Mouse (Mus musculus): ENCODE data around the gene Nxn. TPM values are rescaled to one million over a fixed set of nuclear protein-coding genes. Genes with fewer than 3 reads are reported as not detected.

The Nxn gene
- total RNA-seq, 2 experiments from 2014 or later, result 11.1 to 13.0 TPM

DNA sequence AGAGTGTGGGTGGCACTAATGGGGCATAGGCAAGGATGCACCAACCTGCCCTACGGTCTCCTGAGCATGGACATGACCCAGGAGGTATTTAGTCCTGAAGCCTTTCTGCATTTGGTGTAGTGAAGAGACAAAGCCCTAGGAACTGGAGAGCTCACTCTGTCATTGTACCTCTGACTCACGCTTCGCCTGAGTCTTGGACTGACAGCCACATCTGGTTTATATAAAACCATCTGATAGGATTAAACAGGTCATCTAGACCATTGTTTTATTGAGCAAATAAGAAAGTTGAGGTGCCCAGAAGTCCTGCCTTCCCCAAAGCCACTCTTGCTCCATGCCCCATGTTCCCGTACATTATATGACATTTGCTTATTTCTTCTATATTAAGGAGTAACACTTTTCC, 93.4 kb downstream of the Nxn start:
- no peak for DNase-seq (ENCODE audit: low spot score in 2 of 2)

DNA sequence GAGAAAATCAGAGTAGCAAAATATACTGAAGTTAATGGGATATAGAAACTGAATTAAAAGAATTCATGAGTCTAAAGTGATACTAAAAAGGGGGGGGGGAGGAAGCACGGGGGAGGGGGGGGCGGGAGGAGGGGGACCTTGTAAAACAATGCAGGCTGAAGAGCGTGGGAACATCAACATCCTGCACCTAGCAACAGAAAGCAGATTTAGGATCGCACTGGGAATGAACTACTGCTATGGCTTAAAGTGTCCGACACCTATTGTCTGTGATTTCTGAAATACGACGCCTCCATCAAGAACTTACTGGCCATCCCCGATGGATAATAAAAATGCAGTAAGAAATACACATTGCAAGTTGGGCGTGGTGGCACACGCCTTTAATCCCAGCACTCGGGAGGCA, 95.6 kb downstream of the Nxn start:
- DNase-seq (ENCODE audit: low spot score in 2 of 2), result no peak

DNA sequence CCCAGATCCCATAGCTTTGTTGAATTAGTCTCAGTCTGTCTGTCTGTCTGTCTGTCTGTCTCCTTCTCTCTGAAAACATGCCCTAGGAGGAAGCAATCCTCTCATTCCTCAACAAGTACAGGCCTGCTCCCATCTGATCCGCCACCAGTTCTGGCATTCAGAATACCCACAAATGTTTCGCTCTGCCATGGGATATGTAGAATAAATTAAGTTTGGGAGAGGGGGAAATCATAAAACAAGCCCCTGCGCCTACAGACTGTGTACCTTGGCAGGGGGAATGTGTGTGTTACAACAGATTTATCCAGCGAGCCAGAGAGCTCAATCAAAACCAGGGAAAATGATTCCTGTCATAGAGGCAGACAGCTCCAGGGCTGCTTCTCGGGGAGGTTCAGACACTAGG, 98.1 kb downstream of the Nxn start:
- no peak for DNase-seq (ENCODE audit: low spot score in 2 of 2)

DNA sequence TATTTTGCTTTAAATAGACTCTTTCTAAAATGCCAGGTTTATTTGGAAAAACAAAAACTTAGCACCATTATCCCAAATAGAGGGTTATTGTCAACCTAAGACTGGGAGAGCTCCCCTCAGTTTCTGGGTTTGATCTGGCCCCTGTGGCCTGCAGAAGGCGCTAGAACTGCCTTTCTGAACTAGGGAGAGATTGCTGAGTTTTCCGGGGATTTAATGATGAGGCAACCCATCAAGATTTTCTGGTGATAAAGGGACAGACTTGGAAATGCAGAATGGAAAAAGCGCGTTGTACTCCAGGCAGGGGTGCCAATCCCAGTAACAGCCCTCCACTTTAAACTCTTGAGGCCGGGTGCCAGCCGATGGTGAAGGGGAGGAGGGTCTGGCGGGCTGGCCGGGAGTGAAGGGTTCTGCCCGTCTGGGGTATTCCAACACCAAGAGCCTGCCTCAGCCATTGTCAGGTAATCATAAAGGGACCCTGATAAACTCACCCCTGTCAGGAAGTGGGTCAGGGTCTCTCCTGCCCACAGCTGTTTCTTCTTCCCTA, 100.4 kb downstream of the Nxn start:
- no peak for DNase-seq (ENCODE audit: low spot score in 2 of 2)

DNA sequence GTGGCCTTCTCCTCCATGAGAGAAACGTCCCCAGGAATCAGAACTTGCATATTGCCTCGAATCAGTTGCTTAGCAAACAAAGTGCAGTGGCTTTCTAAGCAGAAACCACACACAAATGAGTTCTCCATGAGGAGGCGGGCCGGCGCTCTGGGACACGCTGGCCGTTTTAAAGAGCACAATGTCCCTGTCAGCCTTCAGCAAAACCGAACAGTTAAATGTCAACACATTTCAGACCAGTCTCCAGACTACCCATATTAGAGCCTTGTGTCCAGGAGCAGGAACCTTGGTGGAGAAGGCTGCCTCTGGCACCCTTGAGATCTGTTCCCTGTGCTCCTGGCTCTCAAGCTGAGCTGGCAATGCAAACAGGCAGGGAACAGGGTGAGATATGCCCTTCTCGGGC, 101.7 kb downstream of the Nxn start:
- no peak for DNase-seq (ENCODE audit: low spot score in 2 of 2)

DNA sequence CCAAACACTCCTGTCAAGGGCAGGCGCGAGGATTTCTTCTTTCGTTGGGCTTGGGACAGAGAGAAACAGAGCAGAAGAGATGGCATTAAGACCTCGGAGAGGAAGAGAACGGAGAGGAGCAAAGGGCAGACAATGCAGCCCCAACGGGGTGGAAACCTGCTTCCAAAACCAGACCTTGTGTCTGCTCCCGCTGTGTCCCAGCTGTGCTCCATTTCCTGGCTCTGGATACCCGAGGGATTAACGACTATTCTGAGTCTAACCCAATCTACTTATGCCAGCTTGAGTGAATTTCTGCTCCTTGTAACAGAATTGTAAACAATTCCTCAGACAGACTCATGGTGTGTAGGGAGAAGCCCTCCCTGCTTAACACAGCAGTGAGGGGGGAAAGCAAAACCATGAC, 104.1 kb downstream of the Nxn start:
- DNase-seq (ENCODE audit: low spot score in 2 of 2), result no peak

DNA sequence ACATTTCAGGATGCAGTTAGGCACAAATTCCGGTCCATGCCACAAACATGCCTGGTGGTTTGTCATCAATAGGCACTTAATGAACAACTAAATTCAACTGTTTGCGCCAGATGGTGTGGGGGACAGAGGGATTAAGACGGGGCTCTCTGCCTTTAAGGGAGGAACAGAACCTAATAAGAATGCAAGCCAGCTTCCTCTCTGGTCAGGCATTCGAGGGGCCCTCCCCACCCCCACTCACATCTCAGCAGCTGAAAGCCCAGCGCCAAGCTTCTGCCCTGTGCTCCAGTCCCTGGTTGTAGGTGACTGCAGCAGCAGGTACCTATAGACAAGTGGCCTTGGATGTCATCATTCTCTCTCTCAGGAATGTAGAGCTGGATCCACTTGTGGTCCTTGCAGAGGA, 104.9 kb downstream of the Nxn start:
- no peak for DNase-seq (ENCODE audit: low spot score in 2 of 2)

DNA sequence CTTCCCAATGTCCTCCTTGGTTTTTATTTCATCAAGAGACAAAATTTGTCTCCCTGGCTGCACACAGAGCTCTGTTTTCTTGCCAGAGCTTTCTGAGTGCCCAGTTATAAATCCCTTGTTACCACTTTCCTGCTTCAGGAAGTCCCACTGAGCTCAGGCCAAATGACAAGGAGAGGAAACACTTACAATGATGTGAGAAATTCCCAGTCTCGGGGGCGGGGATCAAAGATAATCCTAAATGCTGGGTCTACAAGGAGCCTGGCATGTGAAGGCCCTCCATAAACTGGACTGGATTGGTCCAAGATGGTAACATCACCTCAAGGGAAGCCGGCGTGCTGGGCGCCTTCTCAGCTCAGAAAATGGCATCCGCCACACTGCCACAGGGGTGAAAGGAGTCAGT, 106.1 kb downstream of the Nxn start:
- no peak for DNase-seq (ENCODE audit: low spot score in 2 of 2)

DNA sequence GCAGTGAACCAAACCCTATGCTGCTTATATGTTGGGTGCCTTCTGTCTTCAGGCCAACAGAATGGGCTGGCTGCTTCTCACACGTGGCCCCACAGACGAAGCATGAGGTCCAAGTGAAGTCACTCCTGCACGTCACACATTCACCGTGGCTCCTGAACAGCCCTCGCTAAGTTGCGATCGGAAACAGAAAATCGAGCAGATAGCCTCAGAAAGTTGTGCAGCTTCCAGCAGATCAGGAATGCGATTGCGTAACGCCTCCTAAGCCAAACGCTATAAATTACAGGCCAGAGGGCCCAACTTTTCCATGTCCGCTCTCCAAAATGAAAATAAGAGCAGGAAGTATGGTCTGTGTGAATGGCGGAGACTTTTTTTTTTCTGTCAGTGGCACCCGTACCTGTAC, 106.5 kb downstream of the Nxn start:
- DNase-seq (ENCODE audit: low spot score in 2 of 2), result no peak

DNA sequence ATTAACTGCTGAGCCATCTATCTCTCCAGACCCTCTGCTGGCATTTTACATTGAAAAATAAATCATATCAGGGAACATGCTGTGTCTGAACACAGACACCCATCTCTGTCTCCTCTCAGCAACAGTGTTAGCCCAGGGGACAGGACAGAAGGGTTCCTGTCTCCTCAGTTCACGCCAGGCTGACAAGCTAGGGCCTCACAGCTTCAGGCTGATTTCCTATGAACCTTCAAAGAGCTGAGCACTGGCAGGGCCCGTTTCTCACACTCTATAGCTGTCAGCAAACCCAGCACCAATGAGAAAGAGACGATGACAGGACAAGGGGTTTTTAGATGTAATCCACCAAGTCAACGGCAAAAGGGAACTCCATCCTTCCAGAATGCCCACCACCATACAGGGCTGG, 107.0 kb downstream of the Nxn start:
- DNase-seq (ENCODE audit: low spot score in 2 of 2), result no peak

DNA sequence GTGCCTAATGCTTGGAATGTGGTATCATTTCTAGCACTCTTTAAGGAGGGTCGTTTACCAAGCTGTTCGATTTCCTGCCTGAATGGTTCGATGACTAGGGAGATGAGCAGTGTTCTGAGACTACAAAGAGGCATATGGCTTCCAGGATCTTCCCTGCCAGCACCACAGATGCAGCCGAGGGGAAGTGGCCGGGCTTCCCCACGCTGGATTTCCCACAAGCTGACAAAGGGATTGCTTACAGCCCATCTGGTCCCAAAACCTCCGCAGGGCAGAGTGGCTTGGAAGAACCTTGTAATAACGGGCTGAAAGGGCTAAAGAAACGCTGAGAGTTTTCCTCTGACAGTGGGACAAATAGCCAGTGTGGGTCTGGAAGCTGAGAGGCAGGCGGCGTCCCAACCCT, 108.6 kb downstream of the Nxn start:
- DNase-seq (ENCODE audit: low spot score in 2 of 2), result peak; percentile 62 to 64

DNA sequence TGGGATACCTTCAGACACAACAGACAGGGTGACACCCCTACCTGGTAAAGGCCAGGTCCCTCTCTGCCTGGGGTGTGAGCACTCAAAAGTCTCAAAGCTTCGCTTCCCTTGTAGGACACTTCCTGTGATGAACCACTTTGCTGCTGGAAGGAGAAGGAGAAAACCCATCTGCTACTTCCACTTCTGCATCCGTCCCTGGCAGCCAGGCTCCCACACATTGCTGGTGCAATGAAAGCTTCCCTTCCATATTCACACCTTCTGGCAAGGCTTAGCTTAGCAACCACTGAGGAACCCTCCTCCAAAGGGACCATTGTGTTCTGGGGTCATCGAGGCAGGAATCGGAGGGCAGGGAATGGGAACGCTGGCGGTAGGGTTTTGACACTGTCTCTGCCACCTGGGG, 110.3 kb downstream of the Nxn start:
- DNase-seq (ENCODE audit: low spot score in 2 of 2), result no peak

DNA sequence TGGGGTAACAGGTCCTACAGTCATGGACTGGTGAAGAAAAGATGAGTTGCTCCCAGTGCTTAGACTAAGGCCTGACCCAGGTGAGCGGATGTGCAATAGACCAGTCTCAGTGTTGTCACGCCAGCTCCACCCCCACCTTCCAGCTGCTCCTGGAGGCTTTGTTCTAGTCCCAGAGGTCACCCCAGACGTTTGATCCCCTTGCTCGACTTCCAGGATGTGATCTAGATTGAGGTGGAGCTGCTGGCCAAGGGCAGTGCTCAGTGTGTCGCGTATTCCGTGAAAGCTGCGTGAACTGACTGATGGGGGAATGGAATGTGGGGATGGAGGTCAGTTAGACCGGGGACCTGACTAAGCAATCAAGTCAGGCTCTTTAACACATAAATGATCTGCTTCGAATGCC, 111.6 kb downstream of the Nxn start:
- no peak for DNase-seq (ENCODE audit: low spot score in 2 of 2)

DNA sequence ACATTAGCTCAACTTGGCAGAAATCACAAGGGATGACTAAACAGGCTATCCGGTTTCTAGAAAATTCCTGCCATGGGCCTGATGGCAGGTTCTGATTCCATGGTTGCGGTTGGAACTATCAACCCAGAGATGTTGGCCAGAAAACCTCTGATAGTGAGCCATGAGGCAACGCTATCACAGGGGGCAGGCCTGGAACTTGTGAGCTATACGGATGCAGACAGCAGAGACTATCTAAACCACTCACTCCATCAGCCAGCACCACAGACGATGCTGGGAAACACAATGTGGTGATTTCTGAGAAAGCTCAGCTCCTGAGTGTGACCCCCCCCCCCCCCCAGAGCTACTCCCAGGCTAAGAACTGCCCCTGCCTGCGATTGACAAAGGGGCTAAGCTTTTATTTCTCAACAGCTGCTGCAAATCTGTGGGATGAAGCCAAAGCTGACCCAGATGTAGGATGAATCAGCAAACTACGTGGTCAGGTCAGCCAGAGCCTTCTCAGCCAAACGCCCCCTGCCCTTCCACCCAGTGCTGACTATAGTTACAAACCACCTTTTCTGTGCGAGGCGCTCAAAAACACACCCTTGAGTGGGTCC, 112.3 kb downstream of the Nxn start:
- DNase-seq (ENCODE audit: low spot score in 2 of 2), result no peak

DNA sequence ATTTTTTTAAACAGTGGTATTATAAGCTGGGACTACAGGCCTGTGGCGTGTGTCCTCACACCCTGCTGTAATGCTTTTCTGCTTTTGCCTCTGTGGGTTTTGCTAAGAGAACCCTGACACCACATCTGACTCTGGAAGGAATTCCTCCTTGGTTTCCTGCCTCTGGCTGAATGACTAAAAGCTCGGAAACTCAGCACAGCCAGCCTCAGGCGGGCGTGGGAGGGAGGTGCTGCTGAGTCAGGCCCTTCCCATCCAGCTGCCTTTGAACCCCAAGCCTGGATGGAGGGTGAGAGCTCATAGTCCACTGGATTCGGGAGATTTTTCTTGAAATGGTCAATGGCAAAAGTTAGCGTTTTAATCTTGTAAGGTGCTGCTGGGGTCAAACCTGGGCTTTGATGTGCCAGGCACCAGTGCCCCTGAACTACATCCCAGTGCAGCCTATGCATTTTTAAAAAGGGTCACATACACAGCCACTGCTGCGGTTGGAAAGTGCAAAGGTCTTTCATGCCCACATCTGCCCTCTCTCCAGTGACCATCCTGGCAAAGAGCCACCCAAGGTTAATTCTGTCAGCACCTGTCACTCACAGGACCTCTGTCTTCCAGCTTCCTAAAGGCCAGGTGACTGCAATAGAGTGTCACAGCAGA, 113.4 kb downstream of the Nxn start:
- DNase-seq (ENCODE audit: low spot score in 2 of 2), result no peak

DNA sequence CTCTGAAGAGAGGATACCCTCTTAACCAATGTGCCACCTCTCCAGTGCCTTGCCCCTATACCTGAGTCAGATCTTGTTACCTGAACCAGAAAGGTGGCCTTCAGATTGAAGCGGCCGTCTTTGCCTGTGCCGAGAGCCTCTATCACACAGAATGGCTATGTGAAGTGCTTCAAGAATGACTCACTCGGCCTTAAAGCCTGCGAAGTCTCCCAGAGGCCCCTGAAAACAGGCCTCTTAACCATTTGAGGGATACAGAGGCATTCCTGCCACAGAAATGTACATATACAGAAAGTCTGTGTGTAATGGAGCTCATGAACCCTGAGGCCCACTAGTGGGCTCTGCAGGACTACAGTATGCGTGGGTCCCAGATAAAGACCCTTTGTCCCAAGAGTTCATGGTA, 115.1 kb downstream of the Nxn start:
- DNase-seq (ENCODE audit: low spot score in 2 of 2), result no peak

DNA sequence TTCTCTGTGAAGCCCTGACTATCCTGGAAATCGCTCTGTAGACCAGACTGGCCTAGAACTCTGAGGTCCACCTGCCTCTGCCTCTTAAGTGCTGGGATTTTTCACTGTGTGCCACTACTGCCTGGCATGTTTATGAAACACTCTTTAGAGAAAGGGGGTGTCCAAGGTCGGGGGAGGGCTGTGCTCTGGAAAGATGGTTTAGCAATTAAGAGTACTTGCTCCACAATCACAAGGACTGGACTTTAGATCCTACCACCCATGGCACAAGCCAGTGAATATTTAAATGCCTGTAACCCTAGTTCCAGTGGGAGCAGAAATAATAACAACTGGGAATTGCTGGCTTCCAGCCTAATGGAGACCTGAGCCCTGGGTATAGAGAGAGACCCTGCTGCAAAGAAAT, 119.0 kb downstream of the Nxn start:
- DNase-seq (ENCODE audit: low spot score in 2 of 2), result no peak

DNA sequence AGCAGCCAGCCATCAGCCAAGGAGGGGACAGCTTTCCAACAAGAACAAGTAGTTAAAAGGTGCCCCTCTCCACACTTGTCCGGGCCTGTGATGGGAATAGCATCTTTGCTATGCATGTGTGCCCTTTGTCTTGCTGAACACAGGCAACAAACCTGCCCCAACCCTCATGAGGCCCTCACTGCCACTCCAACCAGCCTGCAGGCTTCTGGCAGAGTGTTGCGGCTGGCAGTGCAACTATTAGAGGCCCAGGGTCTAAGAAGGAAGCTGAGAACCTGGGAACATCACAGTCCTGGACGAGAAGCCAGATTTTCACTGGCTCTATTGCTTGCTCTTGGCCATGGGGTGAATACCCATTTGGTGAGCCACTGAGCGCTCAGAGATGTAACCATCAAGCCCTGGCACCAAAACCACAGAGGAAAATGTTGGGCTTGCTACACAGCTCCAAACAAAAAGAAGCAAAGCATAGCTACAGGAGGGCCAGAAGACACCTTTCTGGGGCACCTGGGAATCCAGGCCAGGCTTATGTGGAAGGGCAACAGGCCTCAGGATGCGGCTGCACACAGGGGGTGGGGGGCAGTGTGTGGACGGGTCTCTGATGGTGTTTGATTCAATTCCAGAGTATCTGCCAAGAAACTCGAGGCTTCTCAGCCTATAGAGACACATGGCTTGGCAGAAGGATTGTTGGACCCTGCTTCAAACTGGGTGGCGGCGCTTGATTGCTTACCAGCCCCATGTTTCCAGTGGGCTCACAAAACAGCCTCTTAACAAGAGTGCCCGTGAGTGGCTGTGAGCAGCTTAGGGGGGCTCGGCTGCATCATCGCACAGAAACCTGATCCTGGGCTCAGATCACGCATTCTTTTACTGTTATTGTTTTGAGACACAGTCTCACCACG, 119.7 kb downstream of the Nxn start:
- no peak for DNase-seq (ENCODE audit: low spot score in 2 of 2)

DNA sequence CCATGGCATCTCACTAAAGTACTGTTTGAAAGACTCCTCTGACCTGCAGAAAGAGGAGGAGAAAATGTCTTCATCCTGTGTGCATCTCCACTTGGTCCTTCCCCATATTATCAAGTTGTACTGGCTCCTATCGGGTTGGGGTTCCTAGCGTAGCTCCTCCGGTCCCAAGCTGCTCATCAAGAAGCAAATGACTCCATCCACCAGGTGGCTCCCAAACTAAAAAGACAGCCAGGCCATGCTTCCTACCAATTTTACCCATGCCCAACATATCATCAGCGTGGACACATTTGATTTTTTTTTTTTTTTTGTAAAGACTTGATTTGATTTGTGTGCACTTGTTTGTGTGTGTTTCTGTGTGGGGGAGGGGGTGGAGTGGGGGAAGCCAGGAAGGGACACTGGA, 126.5 kb downstream of the Nxn start:
- no peak for DNase-seq (ENCODE audit: low spot score in 2 of 2)

DNA sequence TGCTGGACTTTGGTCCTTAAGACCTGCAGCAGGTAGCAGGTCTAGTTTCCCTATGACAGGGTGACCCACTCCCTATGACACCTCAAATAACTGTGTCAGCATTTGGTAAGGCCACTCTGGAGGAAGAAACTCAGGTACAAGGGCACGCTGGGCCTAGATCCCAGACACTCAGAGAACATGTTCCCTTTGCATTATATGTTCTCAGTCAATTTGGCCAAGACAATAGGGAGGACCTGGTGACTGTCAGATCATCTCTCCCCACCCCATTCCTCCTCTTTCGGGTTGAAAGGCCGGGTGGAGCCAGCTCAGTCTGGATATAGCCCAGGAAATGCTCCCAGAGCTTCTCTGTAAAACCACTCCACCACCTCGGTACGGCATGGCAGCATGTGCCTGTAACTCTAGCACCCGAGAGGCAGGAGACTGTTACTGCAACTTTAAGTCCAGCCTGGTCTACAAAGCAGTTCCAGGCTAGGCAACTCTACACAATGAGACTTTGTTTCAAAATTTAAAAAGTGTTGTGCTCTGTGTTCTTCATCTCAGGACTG, 130.3 kb downstream of the Nxn start:
- DNase-seq (ENCODE audit: low spot score in 2 of 2), result no peak

DNA sequence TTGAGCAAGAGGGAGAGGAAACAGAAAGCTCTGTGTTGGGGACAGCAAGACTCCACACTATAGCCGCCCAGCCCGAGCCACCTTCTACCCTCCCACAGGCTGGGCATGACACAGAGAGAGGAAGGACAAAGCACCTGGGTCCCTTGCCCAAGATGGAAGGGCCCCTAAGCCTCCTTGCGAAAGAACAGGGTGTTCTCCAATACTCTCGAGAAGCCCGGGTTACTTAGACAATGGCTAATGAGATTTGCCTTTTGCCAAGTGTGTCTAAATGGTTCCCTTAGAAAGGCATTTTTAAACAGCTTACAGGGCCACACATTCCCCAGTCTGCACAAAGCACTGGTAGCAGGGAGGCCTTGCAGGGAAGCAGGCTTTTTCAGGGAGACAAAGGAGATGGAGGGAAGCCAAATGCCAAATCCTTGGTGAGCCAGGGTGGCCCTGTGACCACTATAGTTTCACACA, 130.9 kb downstream of the Nxn start:
- DNase-seq (ENCODE audit: low spot score in 2 of 2), result no peak

DNA sequence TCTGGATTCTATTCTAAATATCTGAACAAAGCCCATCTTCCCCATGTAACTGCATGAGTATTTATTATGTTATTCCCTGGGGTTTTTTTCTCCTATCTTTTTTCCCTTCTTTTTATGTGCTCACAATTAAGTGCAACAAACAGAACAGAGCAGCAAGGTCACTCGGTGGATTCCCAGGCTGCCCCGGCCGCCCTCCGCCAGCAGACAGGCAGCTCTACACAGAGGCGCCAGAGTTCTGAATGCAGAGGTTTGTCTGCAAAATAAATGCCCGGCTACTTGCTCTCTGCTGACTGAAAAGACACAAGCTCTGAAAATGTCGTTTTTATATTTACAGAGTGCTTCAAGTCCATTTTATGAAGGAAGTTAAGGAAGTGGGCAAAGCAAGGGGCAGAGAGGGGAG, 131.4 kb downstream of the Nxn start:
- DNase-seq (ENCODE audit: low spot score in 2 of 2), result no peak
